Mouse (Mus musculus) midbrain, embryonic 11.5 days (tissue): ENCODE data around the gene Gamt. TPM values are rescaled to one million over a fixed set of nuclear protein-coding genes. Genes with fewer than 3 reads are reported as not detected.
A peak's percentile ranks its signal among the peaks of the same experiment; 100 is the strongest.

ENCODE experiments used
- ATAC-seq: fragments of 200-750 bp; cut with Nextera tagmentation; 2 replicates; pipeline ENCODE4 v1.8.0; 2017; ENCODE audit warnings: moderate TSS enrichment, moderate library complexity; ENCODE audit not compliant: low FRiP score
- DNase-seq: peaks from one replicate; pipeline ENCODE4 v3.0.0; 2015; ENCODE audit warnings: low spot score; ENCODE audit errors: missing footprints
- H3K27ac ChIP-seq: fragments of 300-500 bp; sonication (generic); 2 replicates; pipeline ENCODE4 v1.5.1; 2014; ENCODE audit warnings: low read depth, low read length
- H3K27me3 ChIP-seq: fragments of 300-500 bp; sonication (generic); 2 replicates; pipeline ENCODE4 v1.6.1; 2014; ENCODE audit warnings: mild to moderate bottlenecking, low read length, moderate library complexity, mixed read lengths; ENCODE audit not compliant: control insufficient read depth, insufficient read depth
- H3K36me3 ChIP-seq: fragments of 300-500 bp; sonication (generic); 2 replicates; pipeline ENCODE4 v1.6.1; 2014; ENCODE audit warnings: mild to moderate bottlenecking, low read length, moderate library complexity, mixed read lengths; ENCODE audit not compliant: control insufficient read depth, insufficient read depth
- H3K4me1 ChIP-seq: fragments of 300-500 bp; sonication (generic); 2 replicates; pipeline ENCODE4 v1.6.1; 2014; ENCODE audit warnings: low read length; ENCODE audit not compliant: control insufficient read depth, insufficient read depth
- H3K4me2 ChIP-seq: fragments of 300-500 bp; sonication (generic); 2 replicates; pipeline ENCODE4 v1.6.1; 2014; ENCODE audit warnings: mild to moderate bottlenecking, moderate library complexity
- H3K4me3 ChIP-seq: fragments of 300-500 bp; sonication (generic); 2 replicates; pipeline ENCODE4 v1.5.1; 2014; ENCODE audit warnings: low read depth, low read length
- H3K9ac ChIP-seq: fragments of 300-500 bp; sonication (generic); 2 replicates; pipeline ENCODE4 v1.6.1; 2014; ENCODE audit warnings: low read length
- H3K9me3 ChIP-seq: fragments of 300-500 bp; sonication (generic); 2 replicates; pipeline ENCODE4 v1.6.1; 2016; ENCODE audit warnings: low read length; ENCODE audit not compliant: control insufficient read depth
- WGBS: fragments of 180-500 bp; shearing (Covaris S2); extraction: QIAGEN DNeasy Blood & Tissue Kit; methylation state at CpG from one replicate; pipeline ENCODE4 v1.1.7; 2014; 5-methylcytosine and 5-hydroxymethylcytosine counted together
- polyA plus RNA-seq: library from polyadenylated mRNA; unstranded; fragments of >200 nt; fragmentation: Nextera tagmentation; extraction: Ambion mirVana; gene quantifications from 2 replicates; pipeline ENCODE4 v1.2.1, GENCODE M21; 2014

Gamt gene
- polyA plus RNA-seq, 1 experiment from 2014 or later: 28.9 TPM

GRCm38 (mm10) chr10:80255881-80256535 is 4.8 kb downstream of the Gamt start:
- Histone ChIP-seq H3K27ac (no peak overlapping the region), H3K4me3 (no peak overlapping the region), H3K9me3 (no peaks in the 10 kb centered on the region), H3K9ac (no peak overlapping the region), H3K4me2 (no peak overlapping the region), H3K4me1 (peaks cover 23% of the 10 kb centered on the region), H3K27me3 (no peaks in the 10 kb centered on the region), H3K36me3 (peaks cover 9% of the 10 kb centered on the region)
- WGBS: 84% methylated on average over 5 of the region's 5 CpGs
- DNase-seq (no peak), ATAC-seq (no peak)

DNA sequence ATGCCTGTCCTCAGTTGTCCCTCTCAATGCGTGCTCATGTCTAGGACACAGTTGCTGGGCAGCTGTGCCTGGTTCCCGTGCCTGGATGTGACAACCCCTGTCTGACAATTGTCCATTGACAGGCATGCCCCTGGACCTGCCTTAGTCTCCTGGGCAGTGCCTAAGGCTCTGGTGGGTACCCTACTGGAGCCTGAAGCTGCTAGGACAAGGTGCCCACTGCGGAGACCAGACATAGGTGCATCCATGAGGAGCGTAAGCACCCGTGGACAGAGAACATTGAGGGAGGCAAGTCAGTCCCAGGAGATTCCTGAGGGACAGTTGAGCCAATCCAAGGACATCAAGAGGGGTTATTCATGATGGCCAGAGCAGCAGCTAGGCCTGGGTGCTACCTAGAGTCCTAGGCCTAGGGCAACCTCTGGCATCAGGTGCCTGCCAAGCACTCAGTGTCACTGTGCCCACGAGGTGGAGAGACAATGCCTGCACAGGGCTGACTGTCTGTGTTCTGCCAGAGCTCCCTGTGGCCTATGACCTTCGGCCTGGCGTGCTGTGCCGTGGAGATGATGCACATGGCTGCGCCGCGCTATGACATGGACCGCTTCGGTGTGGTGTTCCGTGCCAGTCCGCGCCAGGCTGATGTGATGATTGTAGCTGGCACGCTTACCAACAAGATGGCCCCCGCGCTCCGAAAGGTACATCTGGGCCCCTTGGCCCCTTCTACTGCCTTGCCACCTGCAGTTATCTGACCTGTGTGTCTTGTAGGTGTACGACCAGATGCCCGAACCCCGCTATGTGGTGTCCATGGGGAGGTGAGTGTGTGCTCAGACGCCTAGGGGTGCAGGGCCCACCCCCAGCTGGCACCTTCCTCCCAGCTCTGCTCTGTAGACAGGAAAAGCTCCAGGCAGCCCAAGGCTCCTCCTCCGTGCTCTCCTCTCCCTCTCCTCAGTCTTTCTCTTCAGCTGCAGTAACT is 6.2 kb downstream of the Gamt start:
- no peak for ATAC-seq
- DNase-seq: no peak
- no peak overlapping the region for H3K9ac ChIP-seq
- H3K4me2 ChIP-seq: no peak overlapping the region
- H3K9me3 ChIP-seq: no peaks in the 10 kb centered on the region
- no peak overlapping the region for H3K4me3 ChIP-seq
- peaks cover 19% of the 10 kb centered on the region for H3K4me1 ChIP-seq
- H3K36me3 ChIP-seq: peaks cover 9% of the 10 kb centered on the region
- H3K27ac ChIP-seq: no peak overlapping the region
- no peaks in the 10 kb centered on the region for H3K27me3 ChIP-seq
- WGBS: 97% methylated on average over 26 of the region's 26 CpGs

DNA sequence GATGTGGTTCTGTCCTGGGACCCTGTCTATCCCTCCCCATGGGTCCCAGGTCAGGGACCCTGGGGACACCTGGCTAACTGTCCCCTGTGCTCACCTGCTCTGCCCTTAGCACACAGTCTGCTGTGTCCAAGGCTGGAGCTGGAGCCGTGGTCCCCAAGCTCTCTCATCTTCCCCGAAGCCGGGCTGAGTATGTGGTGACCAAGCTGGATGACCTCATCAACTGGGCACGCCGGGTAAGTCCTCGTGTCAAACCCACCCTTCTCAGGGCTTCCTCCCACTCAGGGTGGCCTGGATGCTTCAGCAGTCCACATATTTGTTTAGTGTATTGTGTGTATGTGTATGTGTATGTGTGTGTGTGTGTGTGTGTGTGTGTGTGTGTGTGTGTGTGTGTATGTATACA is 7.3 kb downstream of the Gamt start:
- DNase-seq (no peak), ATAC-seq (no peak)
- Histone ChIP-seq H3K9me3 (no peaks in the 10 kb centered on the region), H3K36me3 (peaks cover 9% of the 10 kb centered on the region), H3K27ac (no peak overlapping the region), H3K4me2 (no peak overlapping the region), H3K27me3 (no peaks in the 10 kb centered on the region), H3K9ac (no peak overlapping the region), H3K4me3 (no peak overlapping the region), H3K4me1 (peaks cover 11% of the 10 kb centered on the region)
- 91% methylated on average over 6 of the region's 6 CpGs for WGBS

DNA sequence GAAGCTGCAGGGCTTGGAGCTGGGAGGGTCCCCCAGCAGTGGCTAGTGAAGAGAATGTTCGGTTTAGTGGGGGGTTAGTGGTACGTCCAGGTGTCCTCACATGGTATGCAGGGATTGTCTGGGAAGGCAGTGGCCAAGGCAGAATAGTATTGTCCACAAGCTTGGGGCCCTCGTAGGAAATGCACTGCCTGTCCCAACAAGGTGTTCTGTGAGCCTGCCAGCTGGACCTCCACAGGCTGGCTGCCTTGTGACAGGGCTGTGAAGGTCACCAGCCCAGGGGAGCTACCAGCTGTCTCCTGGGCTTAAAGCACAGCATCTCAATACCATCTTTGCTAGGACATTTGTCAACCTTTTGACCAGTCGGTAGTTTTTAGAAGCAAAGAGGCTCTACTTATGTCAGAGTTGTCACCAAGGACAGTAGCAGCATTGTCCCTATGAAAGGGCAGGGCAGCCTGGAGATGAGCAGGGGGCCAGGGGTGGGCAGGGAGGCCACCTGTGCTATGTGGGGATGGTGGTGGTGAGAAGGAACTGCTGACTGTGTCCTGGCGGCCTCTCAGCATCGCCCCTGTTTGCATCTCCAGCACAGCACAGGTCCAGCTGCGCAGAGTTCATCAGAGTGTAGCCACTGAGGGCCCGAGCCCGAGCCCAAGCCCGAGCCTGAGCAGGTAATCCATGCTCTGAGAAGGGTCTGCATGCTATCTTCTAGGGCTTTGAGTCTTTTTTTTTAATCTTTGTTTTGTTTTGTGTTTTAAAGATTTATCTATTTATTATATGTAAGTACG is 8.1 kb downstream of the Gamt start:
- DNase-seq: no peak
- Histone ChIP-seq H3K27me3 (no peaks in the 10 kb centered on the region), H3K27ac (no peak overlapping the region), H3K4me2 (no peak overlapping the region), H3K9me3 (no peaks in the 10 kb centered on the region), H3K36me3 (peaks cover 7% of the 10 kb centered on the region), H3K4me1 (peaks cover 11% of the 10 kb centered on the region), H3K4me3 (no peak overlapping the region), H3K9ac (no peak overlapping the region)
- WGBS: 91% methylated on average over 11 of the region's 11 CpGs
- ATAC-seq: no peak

DNA sequence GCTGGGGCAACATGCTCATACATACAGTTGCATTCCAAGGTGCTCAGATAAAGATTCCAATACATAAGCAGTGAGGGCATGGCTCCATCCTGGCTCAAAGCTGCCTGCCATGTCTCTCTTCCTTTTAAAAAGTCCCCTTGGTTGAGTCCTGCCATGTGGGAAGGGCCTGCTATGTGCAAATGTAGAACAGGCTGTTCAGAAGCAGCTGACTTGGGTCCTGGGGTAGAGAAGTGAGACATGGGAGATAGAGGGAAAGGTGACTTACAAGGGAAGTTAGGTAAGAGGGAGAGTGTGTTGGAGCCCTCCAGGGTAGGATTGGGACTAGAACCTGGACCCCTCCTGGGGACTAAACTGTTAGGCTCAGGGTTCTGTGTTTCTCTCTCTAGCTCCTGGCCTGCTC is 8.8 kb downstream of the Gamt start:
- ATAC-seq (no peak), DNase-seq (no peak)
- Histone ChIP-seq H3K36me3 (peaks cover 5% of the 10 kb centered on the region), H3K9ac (no peak overlapping the region), H3K4me3 (no peak overlapping the region), H3K27me3 (no peaks in the 10 kb centered on the region), H3K27ac (no peak overlapping the region), H3K9me3 (no peaks in the 10 kb centered on the region), H3K4me2 (no peak overlapping the region), H3K4me1 (peaks cover 11% of the 10 kb centered on the region)

- 92% methylated on average over 4 of the region's 4 CpGs for WGBS
- ATAC-seq (no peak), DNase-seq (no peak)
- H3K4me3 ChIP-seq: no peak overlapping the region
- H3K9ac ChIP-seq: no peak overlapping the region
- H3K4me2 ChIP-seq: peak overlapping the region; percentile 63
- peaks cover 8% of the 10 kb centered on the region; the same call in 1 of the 2 replicates for H3K4me1 ChIP-seq
- H3K9me3 ChIP-seq: no peaks in the 10 kb centered on the region
- peaks cover 5% of the 10 kb centered on the region for H3K36me3 ChIP-seq
- H3K27ac ChIP-seq: no peak overlapping the region
- no peaks in the 10 kb centered on the region for H3K27me3 ChIP-seq
These were observed 10.2 kb downstream of the Gamt start for GRCm38 (mm10) chr10:80250573-80250972.

GRCm38 (mm10) chr10:80250059-80250458 is 10.8 kb downstream of the Gamt start:
- Histone ChIP-seq H3K4me1 (peaks cover 13% of the 10 kb centered on the region), H3K27me3 (no peaks in the 10 kb centered on the region), H3K4me2 (peak overlapping the region; percentile 63), H3K4me3 (peak overlapping the region; percentile 58), H3K27ac (no peak overlapping the region), H3K9ac (peak overlapping the region; percentile 64), H3K36me3 (peaks cover 5% of the 10 kb centered on the region), H3K9me3 (no peaks in the 10 kb centered on the region)
- 45% methylated on average over 2 of the region's 2 CpGs for WGBS
- DNase-seq (no peak), ATAC-seq (no peak)

- peak within 1 kb of the TSS; percentile 64 for H3K9ac ChIP-seq
- DNase-seq (peak; percentile 99), ATAC-seq (peak; percentile 79)
- H3K4me1 ChIP-seq: peaks cover 15% of the 10 kb centered on the region
- H3K9me3 ChIP-seq: no peaks in the 10 kb centered on the region
- peaks cover 2% of the 10 kb centered on the region for H3K36me3 ChIP-seq
- H3K27ac ChIP-seq: peak within 1 kb of the TSS; percentile 37
- peak within 1 kb of the TSS; percentile 63 for H3K4me2 ChIP-seq
- H3K27me3 ChIP-seq: no peaks in the 10 kb centered on the region
- under 1% methylated on average over 53 of the region's 53 CpGs for WGBS
- peak within 1 kb of the TSS; percentile 58 for H3K4me3 ChIP-seq
These were observed 11.7 kb downstream of the Gamt start, which contains the start of gene Ndufs7 for GRCm38 (mm10) chr10:80248971-80249640. Gene Ndufs7 (plus strand): TSS chr10:80249121.
